Mouse (Mus musculus) neural tube, embryonic 13.5 days (tissue): ENCODE data around the gene Ruvbl1. TPM values are rescaled to one million over a fixed set of nuclear protein-coding genes. Genes with fewer than 3 reads are reported as not detected.

Experiments
- ATAC-seq: fragments of 200-750 bp; cut with Nextera tagmentation; 2 replicates; pipeline ENCODE4 v1.8.0; 2017; ENCODE audit warnings: low read depth, mild to moderate bottlenecking, moderate TSS enrichment, moderate library complexity
- H3K27ac ChIP-seq: fragments of 300-500 bp; sonication (generic); replicated peaks from 2 replicates; pipeline ENCODE4 v1.5.1; 2015; ENCODE audit warnings: moderate library complexity, mild to moderate bottlenecking, inconsistent platforms
- H3K27me3 ChIP-seq: fragments of 300-500 bp; sonication (generic); 2 replicates; pipeline ENCODE4 v1.6.1; 2015; ENCODE audit warnings: mild to moderate bottlenecking, inconsistent platforms
- H3K36me3 ChIP-seq: fragments of 300-500 bp; sonication (generic); 2 replicates; pipeline ENCODE4 v1.6.1; 2015; ENCODE audit warnings: mild to moderate bottlenecking, inconsistent platforms
- H3K4me1 ChIP-seq: fragments of 300-500 bp; sonication (generic); replicated peaks from 2 replicates; pipeline ENCODE4 v1.6.1; 2015; ENCODE audit warnings: inconsistent platforms
- H3K4me2 ChIP-seq: fragments of 300-500 bp; sonication (generic); 2 replicates; pipeline ENCODE4 v1.6.1; 2015; ENCODE audit warnings: inconsistent platforms, mild to moderate bottlenecking, moderate library complexity
- H3K4me3 ChIP-seq: fragments of 300-500 bp; sonication (generic); 2 replicates; pipeline ENCODE4 v1.5.1; 2015; ENCODE audit warnings: mild to moderate bottlenecking, inconsistent platforms
- H3K9ac ChIP-seq: fragments of 300-500 bp; sonication (generic); 2 replicates; pipeline ENCODE4 v1.6.1; 2015; ENCODE audit warnings: moderate library complexity, mild to moderate bottlenecking, inconsistent platforms
- H3K9me3 ChIP-seq: fragments of 300-500 bp; sonication (generic); 2 replicates; pipeline ENCODE4 v1.6.1; 2016; ENCODE audit warnings: inconsistent platforms
- WGBS: fragments of 180-500 bp; shearing (Covaris S2); methylation state at CpG from one replicate; pipeline ENCODE4 v1.1.7; 2015; 5-methylcytosine and 5-hydroxymethylcytosine counted together
- polyA plus RNA-seq: library from polyadenylated mRNA; unstranded; fragments of >200 nt; fragmentation: Nextera tagmentation; extraction: Ambion mirVana; gene quantifications from 2 replicates; pipeline ENCODE4 v1.2.1, GENCODE M21; 2015

The Ruvbl1 gene
- polyA plus RNA-seq, 1 experiment from 2014 or later: 83.0 TPM

- Histone ChIP-seq H3K4me3 (no peak overlapping the region), H3K4me1 (no peaks in the 10 kb centered on the region), H3K27me3 (peaks cover 5% of the 10 kb centered on the region; the same call in 1 of the 2 replicates), H3K36me3 (no peaks in the 10 kb centered on the region), H3K4me2 (no peak overlapping the region), H3K9ac (no peak overlapping the region), H3K27ac (no peak overlapping the region), H3K9me3 (no peaks in the 10 kb centered on the region)
- ATAC-seq: no peak
- 66% methylated on average over 2 of the region's 2 CpGs for WGBS
Observed at GRCm38 (mm10) chr6:88454545-88454944, 10.7 kb upstream of the Ruvbl1 start.

- peaks cover 76% of the 10 kb centered on the region for H3K36me3 ChIP-seq
Observed at GRCm38 (mm10) chr6:88469878-88470277, 4.7 kb downstream of the Ruvbl1 start.

GRCm38 (mm10) chr6:88480421-88480820, 15.2 kb downstream of the Ruvbl1 start:
- Histone ChIP-seq H3K36me3 (peaks cover 97% of the 10 kb centered on the region), H3K4me3 (no peak overlapping the region), H3K27me3 (no peaks in the 10 kb centered on the region), H3K9ac (no peak overlapping the region), H3K4me1 (0 out of 2 replicates have a peak, but pooled peaks cover 6% of the 10 kb centered on the region), H3K27ac (no peak overlapping the region), H3K4me2 (no peak overlapping the region), H3K9me3 (no peaks in the 10 kb centered on the region)
- ATAC-seq: no peak
- WGBS: 21% methylated on average over 6 of the region's 6 CpGs

More at GRCm38 (mm10) chr6:88469878-88470277, 4.7 kb downstream of the Ruvbl1 start:
- Histone ChIP-seq H3K4me3 (no peak overlapping the region), H3K9me3 (no peaks in the 10 kb centered on the region), H3K4me1 (peaks cover 18% of the 10 kb centered on the region), H3K27me3 (no peaks in the 10 kb centered on the region), H3K27ac (no peak overlapping the region), H3K4me2 (no peak overlapping the region), H3K9ac (no peak overlapping the region)
- no peak for ATAC-seq
- 73% methylated on average over 6 of the region's 6 CpGs for WGBS

- ATAC-seq: no peak
- H3K36me3 ChIP-seq: peaks cover 96% of the 10 kb centered on the region
- H3K27me3 ChIP-seq: no peaks in the 10 kb centered on the region
- no peak overlapping the region for H3K27ac ChIP-seq
- H3K4me1 ChIP-seq: 0 out of 2 replicates have a peak, but pooled peaks cover 6% of the 10 kb centered on the region
- 41% methylated on average over 7 of the region's 7 CpGs for WGBS
- no peak overlapping the region for H3K4me3 ChIP-seq
- H3K4me2 ChIP-seq: no peak overlapping the region
- no peaks in the 10 kb centered on the region for H3K9me3 ChIP-seq
- H3K9ac ChIP-seq: no peak overlapping the region
Observed at GRCm38 (mm10) chr6:88483111-88483510, 17.9 kb downstream of the Ruvbl1 start.

GRCm38 (mm10) chr6:88483913-88484312, 18.7 kb downstream of the Ruvbl1 start:
- ATAC-seq: no peak
- Histone ChIP-seq H3K4me3 (no peak overlapping the region), H3K4me1 (0 out of 2 replicates have a peak, but pooled peaks cover 6% of the 10 kb centered on the region), H3K27ac (no peak overlapping the region), H3K27me3 (no peaks in the 10 kb centered on the region), H3K36me3 (peaks cover 96% of the 10 kb centered on the region), H3K9ac (no peak overlapping the region), H3K4me2 (no peak overlapping the region), H3K9me3 (no peaks in the 10 kb centered on the region)

GRCm38 (mm10) chr6:88485378-88485777, 20.2 kb downstream of the Ruvbl1 start:
- Histone ChIP-seq H3K4me3 (no peak overlapping the region), H3K9ac (no peak overlapping the region), H3K36me3 (peaks cover 82% of the 10 kb centered on the region), H3K4me1 (0 out of 2 replicates have a peak, but pooled peaks cover 1% of the 10 kb centered on the region), H3K9me3 (no peaks in the 10 kb centered on the region), H3K4me2 (no peak overlapping the region), H3K27me3 (no peaks in the 10 kb centered on the region), H3K27ac (no peak overlapping the region)
- no peak for ATAC-seq
- 97% methylated on average over 6 of the region's 6 CpGs for WGBS

- H3K27ac ChIP-seq: no peak overlapping the region
- peaks cover 76% of the 10 kb centered on the region for H3K36me3 ChIP-seq
- H3K9me3 ChIP-seq: no peaks in the 10 kb centered on the region
- no peak overlapping the region for H3K9ac ChIP-seq
- H3K27me3 ChIP-seq: no peaks in the 10 kb centered on the region
- H3K4me2 ChIP-seq: no peak overlapping the region
- H3K4me1 ChIP-seq: no peaks in the 10 kb centered on the region
- no peak overlapping the region for H3K4me3 ChIP-seq
- 88% methylated on average over 8 of the region's 8 CpGs for WGBS
- ATAC-seq: peak; percentile 67; the same call in 1 of the 2 replicates
Observed at GRCm38 (mm10) chr6:88486893-88487292, 21.7 kb downstream of the Ruvbl1 start.

- Histone ChIP-seq H3K36me3 (peaks cover 74% of the 10 kb centered on the region), H3K4me2 (no peak overlapping the region), H3K4me3 (no peak overlapping the region), H3K9me3 (no peaks in the 10 kb centered on the region), H3K9ac (no peak overlapping the region), H3K4me1 (no peaks in the 10 kb centered on the region), H3K27ac (no peak overlapping the region), H3K27me3 (no peaks in the 10 kb centered on the region)
- ATAC-seq: no peak
- WGBS: 92% methylated on average over 7 of the region's 7 CpGs
Observed at GRCm38 (mm10) chr6:88489026-88489425, 23.8 kb downstream of the Ruvbl1 start.

GRCm38 (mm10) chr6:88489834-88490233, 24.6 kb downstream of the Ruvbl1 start:
- H3K4me3 ChIP-seq: no peak overlapping the region
- WGBS: 91% methylated on average over 6 of the region's 6 CpGs
- H3K4me2 ChIP-seq: no peak overlapping the region
- no peaks in the 10 kb centered on the region for H3K9me3 ChIP-seq
- no peaks in the 10 kb centered on the region for H3K27me3 ChIP-seq
- peaks cover 68% of the 10 kb centered on the region for H3K36me3 ChIP-seq
- H3K27ac ChIP-seq: no peak overlapping the region
- ATAC-seq: no peak
- no peak overlapping the region for H3K9ac ChIP-seq
- H3K4me1 ChIP-seq: no peaks in the 10 kb centered on the region

GRCm38 (mm10) chr6:88490629-88491354, 25.6 kb downstream of the Ruvbl1 start:
- 93% methylated on average over 12 of the region's 12 CpGs for WGBS
- H3K9ac ChIP-seq: 0 out of 2 replicates have a peak overlapping the region, but pooled peaks have one; percentile 26

GRCm38 (mm10) chr6:88493712-88494111, 28.5 kb downstream of the Ruvbl1 start:
- Histone ChIP-seq H3K4me2 (no peak overlapping the region), H3K9me3 (no peaks in the 10 kb centered on the region), H3K9ac (no peak overlapping the region), H3K27me3 (no peaks in the 10 kb centered on the region), H3K4me3 (no peak overlapping the region), H3K36me3 (peaks cover 56% of the 10 kb centered on the region), H3K27ac (no peak overlapping the region), H3K4me1 (no peaks in the 10 kb centered on the region)
- WGBS: 89% methylated on average over 6 of the region's 6 CpGs
- no peak for ATAC-seq

More at GRCm38 (mm10) chr6:88490629-88491354, 25.6 kb downstream of the Ruvbl1 start:
- Histone ChIP-seq H3K4me3 (no peak overlapping the region), H3K9me3 (no peaks in the 10 kb centered on the region), H3K36me3 (peaks cover 60% of the 10 kb centered on the region), H3K4me2 (no peak overlapping the region), H3K27me3 (no peaks in the 10 kb centered on the region), H3K27ac (no peak overlapping the region), H3K4me1 (no peaks in the 10 kb centered on the region)
- no peak for ATAC-seq

GRCm38 (mm10) chr6:88499481-88500404, 34.5 kb downstream of the Ruvbl1 start:
- WGBS: 2% methylated on average over 76 of the region's 76 CpGs
- Histone ChIP-seq H3K4me2 (peak overlapping the region; percentile 85), H3K9ac (peak overlapping the region; percentile 80), H3K4me3 (peak overlapping the region; percentile 50), H3K9me3 (no peaks in the 10 kb centered on the region), H3K36me3 (peaks cover 57% of the 10 kb centered on the region), H3K27me3 (no peaks in the 10 kb centered on the region), H3K4me1 (peaks cover 10% of the 10 kb centered on the region), H3K27ac (peak overlapping the region; percentile 75)
- peak; percentile 93 for ATAC-seq
